Mouse (Mus musculus) liver, embryonic 13.5 days (tissue): ENCODE data around the gene Dnase1l1. TPM values are rescaled to one million over a fixed set of nuclear protein-coding genes. Genes with fewer than 3 reads are reported as not detected.

Source experiments
- ATAC-seq: fragments of 200-750 bp; cut with Nextera tagmentation; 2 replicates; pipeline ENCODE4 v1.8.0; 2017; ENCODE audit warnings: low read depth, mild to moderate bottlenecking, moderate number of reproducible peaks, moderate library complexity
- DNase-seq: peaks from one replicate; pipeline ENCODE4 v3.0.0; 2022
- H3K27ac ChIP-seq: fragments of 300-500 bp; sonication (generic); 2 replicates; pipeline ENCODE4 v1.5.1; 2015; ENCODE audit warnings: moderate library complexity, mild to moderate bottlenecking, inconsistent platforms
- H3K27me3 ChIP-seq: fragments of 300-500 bp; sonication (generic); 2 replicates; pipeline ENCODE4 v1.6.1; 2015; ENCODE audit warnings: mild to moderate bottlenecking, inconsistent platforms
- H3K36me3 ChIP-seq: fragments of 300-500 bp; sonication (generic); 2 replicates; pipeline ENCODE4 v1.6.1; 2015; ENCODE audit warnings: mild to moderate bottlenecking, inconsistent platforms
- H3K4me1 ChIP-seq: fragments of 300-500 bp; sonication (generic); replicated peaks from 2 replicates; pipeline ENCODE4 v1.6.1; 2015; ENCODE audit warnings: inconsistent platforms
- H3K4me2 ChIP-seq: fragments of 300-500 bp; sonication (generic); 2 replicates; pipeline ENCODE4 v1.6.1; 2015; ENCODE audit warnings: inconsistent platforms, mild to moderate bottlenecking, moderate library complexity
- H3K4me3 ChIP-seq: fragments of 300-500 bp; sonication (generic); replicated peaks from 2 replicates; pipeline ENCODE4 v1.5.1; 2015; ENCODE audit warnings: mild to moderate bottlenecking, inconsistent platforms
- H3K9ac ChIP-seq: fragments of 300-500 bp; sonication (generic); 2 replicates; pipeline ENCODE4 v1.6.1; 2015; ENCODE audit warnings: mild to moderate bottlenecking, inconsistent platforms
- H3K9me3 ChIP-seq: fragments of 300-500 bp; sonication (generic); replicated peaks from 2 replicates; pipeline ENCODE4 v1.6.1; 2016; ENCODE audit warnings: inconsistent platforms
- WGBS: fragments of 180-500 bp; shearing (Covaris S2); methylation state at CpG from one replicate; pipeline ENCODE4 v1.1.7; 2015; ENCODE audit not compliant: insufficient replicate concordance; 5-methylcytosine and 5-hydroxymethylcytosine counted together
- polyA plus RNA-seq: library from polyadenylated mRNA; unstranded; fragments of >200 nt; fragmentation: Nextera tagmentation; extraction: Ambion mirVana; gene quantifications from 2 replicates; pipeline ENCODE4 v1.2.1, GENCODE M21; 2015

Gene Dnase1l1
- 21.0 and 22.1 TPM in 2 replicates for polyA plus RNA-seq

DNA sequence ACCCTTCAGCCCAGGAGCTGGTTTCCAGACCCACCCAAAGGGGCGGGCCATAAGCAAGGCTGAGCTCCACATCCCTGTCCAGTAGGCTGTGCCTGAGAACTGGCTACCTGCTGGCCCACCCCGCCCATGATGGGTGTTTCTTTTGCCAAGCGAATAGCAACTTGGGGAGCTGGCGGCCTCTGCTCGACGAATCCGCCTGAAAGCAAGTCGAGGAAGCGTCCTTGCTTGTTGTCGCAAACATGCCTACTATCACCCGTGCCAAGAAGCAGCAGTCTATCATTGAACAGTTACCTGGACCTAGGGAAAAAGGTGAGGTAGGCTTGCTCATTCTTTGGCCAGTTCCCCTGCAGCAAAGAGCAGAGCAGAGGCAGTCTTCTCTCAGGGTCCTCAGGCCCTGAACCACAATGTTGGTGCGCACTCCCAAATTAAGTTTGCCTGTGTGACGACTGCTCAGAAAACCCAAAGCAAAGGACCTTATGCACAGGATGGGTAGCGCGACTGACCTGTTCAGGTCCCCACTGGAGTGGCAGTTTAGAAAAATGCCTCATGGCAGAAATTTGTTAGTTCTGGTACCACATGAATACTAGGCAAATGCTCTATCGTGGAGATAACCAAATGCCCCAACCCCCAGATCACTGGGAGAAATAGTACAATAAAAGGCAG is at the start of gene Dnase1l1, which contains the start of gene Taz:
Dnase1l1 (minus strand) TSS at position 606 of the 663 bp plus-strand sequence.
Taz (plus strand) TSS at position 181 of the 663 bp plus-strand sequence.
- peak; percentile 88 for DNase-seq
- peaks cover 25% of the 10 kb centered on the region for H3K4me1 ChIP-seq
- H3K9me3 ChIP-seq, result no peaks in the 10 kb centered on the region
- ATAC-seq, result peak; percentile 98
- H3K36me3 ChIP-seq, result 0 out of 2 replicates have a peak, but pooled peaks cover 2% of the 10 kb centered on the region
- no peaks in the 10 kb centered on the region for H3K27me3 ChIP-seq
- peak within 1 kb of the TSS; percentile 97 for H3K27ac ChIP-seq
- 22% methylated on average over 16 of the region's 16 CpGs for WGBS
- peak within 1 kb of the TSS; percentile 82 for H3K9ac ChIP-seq
- peak within 1 kb of the TSS; percentile 88 for H3K4me2 ChIP-seq
- H3K4me3 ChIP-seq, result peak within 1 kb of the TSS; percentile 70

GRCm38 (mm10) chrX:74330166-74330930 is 48.2 kb upstream of the Dnase1l1 start:
- Histone ChIP-seq H3K36me3 (no peaks in the 10 kb centered on the region), H3K4me2 (peak overlapping the region; percentile 61; the same call in 1 of the 2 replicates), H3K4me1 (peaks cover 27% of the 10 kb centered on the region), H3K9me3 (no peaks in the 10 kb centered on the region), H3K4me3 (no peak overlapping the region), H3K9ac (no peak overlapping the region), H3K27me3 (no peaks in the 10 kb centered on the region), H3K27ac (no peak overlapping the region)
- 36% methylated on average over 2 of the region's 2 CpGs for WGBS
- DNase-seq (no peak), ATAC-seq (no peak)

DNA sequence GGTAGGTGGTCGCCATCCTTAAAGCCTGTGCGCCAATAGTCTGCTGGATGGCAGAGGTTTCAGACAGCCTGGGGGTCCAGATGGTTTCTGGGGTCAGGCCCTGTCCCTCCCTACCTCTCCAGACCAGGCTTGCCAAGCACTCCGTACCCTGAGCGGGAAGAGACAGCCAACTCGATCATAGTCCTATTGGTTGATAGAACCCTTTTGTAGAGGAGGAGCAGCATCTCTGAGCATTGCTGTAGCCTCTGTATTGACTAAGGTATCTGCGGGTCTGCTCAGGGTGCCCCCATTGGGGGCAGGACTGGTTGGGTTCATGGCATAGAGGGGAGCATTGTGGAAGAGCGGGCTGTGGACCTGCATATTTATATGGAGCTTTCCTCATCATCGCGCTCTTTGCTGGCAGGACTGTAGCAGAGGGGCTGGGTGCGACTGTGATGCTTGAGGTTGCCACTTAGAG is 47.1 kb upstream of the Dnase1l1 start:
- peak overlapping the region; percentile 33; the same call in 1 of the 2 replicates for H3K9ac ChIP-seq
- peak overlapping the region; percentile 61 for H3K4me2 ChIP-seq
- H3K36me3 ChIP-seq, result no peaks in the 10 kb centered on the region
- no peak overlapping the region for H3K27ac ChIP-seq
- H3K27me3 ChIP-seq, result no peaks in the 10 kb centered on the region
- no peaks in the 10 kb centered on the region for H3K9me3 ChIP-seq
- peaks cover 27% of the 10 kb centered on the region for H3K4me1 ChIP-seq
- peak; percentile 9 for ATAC-seq
- DNase-seq, result no peak
- WGBS, result 24% methylated on average over 10 of the region's 10 CpGs
- H3K4me3 ChIP-seq, result peak overlapping the region; percentile 48

DNA sequence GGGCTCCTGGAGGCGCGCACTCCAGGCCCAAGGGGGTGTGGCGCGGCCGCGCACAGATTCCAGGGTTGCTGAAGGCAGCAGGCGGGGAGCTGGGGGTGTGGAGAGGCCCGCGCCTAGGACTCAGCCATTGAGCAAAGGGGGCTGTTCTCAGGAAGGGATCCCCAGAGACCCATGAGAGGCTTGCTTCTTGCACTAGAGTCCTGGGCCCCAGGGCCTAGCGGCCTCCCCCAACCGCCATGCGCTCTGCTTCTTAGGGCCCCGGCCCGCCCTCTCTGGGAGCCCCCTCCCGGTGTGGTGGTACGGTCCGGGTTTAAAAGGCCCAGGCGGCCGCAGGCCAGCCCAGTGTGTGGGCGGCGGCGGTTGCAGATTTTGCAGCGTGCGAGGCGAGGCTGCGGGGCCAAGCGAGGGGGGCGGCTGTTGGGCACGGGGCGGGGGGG is 46.6 kb upstream of the Dnase1l1 start, which contains the start of gene Plxna3:
Plxna3 (plus strand) TSS at position 342 of the 437 bp plus-strand sequence.
- no peaks in the 10 kb centered on the region for H3K36me3 ChIP-seq
- peak within 1 kb of the TSS; percentile 61 for H3K4me2 ChIP-seq
- no peaks in the 10 kb centered on the region for H3K9me3 ChIP-seq
- peak within 1 kb of the TSS; percentile 48 for H3K4me3 ChIP-seq
- WGBS, result 16% methylated on average over 29 of the region's 30 CpGs
- peaks cover 27% of the 10 kb centered on the region for H3K4me1 ChIP-seq
- peak; percentile 87 for ATAC-seq
- DNase-seq, result peak; percentile 54
- no peak within 1 kb of the TSS; the same call in 1 of the 2 replicates for H3K27ac ChIP-seq
- H3K27me3 ChIP-seq, result no peaks in the 10 kb centered on the region
- peak within 1 kb of the TSS; percentile 52 for H3K9ac ChIP-seq

GRCm38 (mm10) chrX:74312540-74313464 is 30.7 kb upstream of the Dnase1l1 start, which contains the start of gene Fam50a:
Gene Fam50a, plus strand, starts transcription at chrX:74313033.
- peak within 1 kb of the TSS; percentile 71 for H3K4me3 ChIP-seq
- DNase-seq, result peak; percentile 84
- H3K4me1 ChIP-seq, result peaks cover 28% of the 10 kb centered on the region
- H3K9ac ChIP-seq, result peak within 1 kb of the TSS; percentile 81
- peak; percentile 95 for ATAC-seq
- peak within 1 kb of the TSS; percentile 85 for H3K27ac ChIP-seq
- peaks cover 42% of the 10 kb centered on the region for H3K36me3 ChIP-seq
- WGBS, result 17% methylated on average over 59 of the region's 59 CpGs
- H3K4me2 ChIP-seq, result peak within 1 kb of the TSS; percentile 86
- no peaks in the 10 kb centered on the region for H3K27me3 ChIP-seq
- no peaks in the 10 kb centered on the region for H3K9me3 ChIP-seq

DNA sequence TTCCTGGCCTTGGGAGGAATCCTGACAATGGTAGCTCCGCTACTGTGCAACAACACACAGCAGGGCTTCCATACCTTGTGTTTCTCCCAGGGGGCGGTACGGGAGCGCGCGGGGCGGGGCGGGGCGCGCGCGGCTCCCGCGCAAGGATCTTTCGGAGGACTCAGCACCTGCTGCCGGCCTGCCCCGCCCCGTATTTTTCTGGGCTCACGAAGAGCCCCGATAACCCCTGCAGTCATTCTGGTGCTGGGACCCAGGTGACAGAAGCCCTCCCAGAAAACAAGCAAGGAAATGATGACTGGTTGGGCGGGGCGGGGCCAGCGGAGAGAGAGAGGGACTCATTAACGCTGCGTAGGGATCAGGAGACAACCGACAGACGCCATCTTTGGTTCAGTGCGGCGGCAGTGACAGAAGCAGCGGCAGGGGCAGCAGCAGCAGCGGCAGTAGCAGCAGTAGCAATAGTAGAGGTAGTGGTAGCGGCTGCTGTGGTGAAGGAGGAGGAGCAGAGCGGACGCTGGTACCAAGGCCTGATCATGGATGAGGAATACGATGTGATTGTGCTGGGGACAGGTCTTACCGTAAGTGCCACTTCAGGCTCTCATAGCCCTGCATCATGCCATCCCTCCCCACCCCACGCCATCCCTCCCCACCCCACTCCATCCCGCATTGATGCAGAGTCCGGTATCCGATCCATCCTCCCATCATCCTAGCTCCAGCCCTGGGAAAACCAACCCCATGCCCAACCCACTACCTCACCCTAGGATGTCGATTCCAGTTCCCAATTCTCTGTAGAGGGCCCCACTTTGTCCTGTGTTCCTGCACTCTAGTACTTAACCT is 22.9 kb upstream of the Dnase1l1 start, which contains the start of gene Gdi1:
Gdi1 (plus strand) TSS at position 132 of the 834 bp plus-strand sequence.
- ATAC-seq, result peak; percentile 84
- peaks cover 13% of the 10 kb centered on the region for H3K4me1 ChIP-seq
- H3K9me3 ChIP-seq, result no peaks in the 10 kb centered on the region
- H3K27ac ChIP-seq, result peak within 1 kb of the TSS; percentile 89
- peak within 1 kb of the TSS; percentile 77 for H3K9ac ChIP-seq
- H3K36me3 ChIP-seq, result peaks cover 77% of the 10 kb centered on the region
- H3K4me2 ChIP-seq, result peak within 1 kb of the TSS; percentile 76
- peak; percentile 67 for DNase-seq
- no peaks in the 10 kb centered on the region for H3K27me3 ChIP-seq
- WGBS, result 8% methylated on average over 41 of the region's 41 CpGs
- peak within 1 kb of the TSS; percentile 70 for H3K4me3 ChIP-seq

GRCm38 (mm10) chrX:74299721-74300120 is 17.6 kb upstream of the Dnase1l1 start:
- no peak overlapping the region for H3K4me3 ChIP-seq
- no peaks in the 10 kb centered on the region for H3K9me3 ChIP-seq
- no peaks in the 10 kb centered on the region for H3K27me3 ChIP-seq
- ATAC-seq (no peak), DNase-seq (no peak)
- no peak overlapping the region for H3K4me2 ChIP-seq
- H3K36me3 ChIP-seq, result peaks cover 48% of the 10 kb centered on the region
- peaks cover 27% of the 10 kb centered on the region for H3K4me1 ChIP-seq
- 41% methylated on average over 3 of the region's 3 CpGs for WGBS
- H3K27ac ChIP-seq, result no peak overlapping the region
- H3K9ac ChIP-seq, result no peak overlapping the region

DNA sequence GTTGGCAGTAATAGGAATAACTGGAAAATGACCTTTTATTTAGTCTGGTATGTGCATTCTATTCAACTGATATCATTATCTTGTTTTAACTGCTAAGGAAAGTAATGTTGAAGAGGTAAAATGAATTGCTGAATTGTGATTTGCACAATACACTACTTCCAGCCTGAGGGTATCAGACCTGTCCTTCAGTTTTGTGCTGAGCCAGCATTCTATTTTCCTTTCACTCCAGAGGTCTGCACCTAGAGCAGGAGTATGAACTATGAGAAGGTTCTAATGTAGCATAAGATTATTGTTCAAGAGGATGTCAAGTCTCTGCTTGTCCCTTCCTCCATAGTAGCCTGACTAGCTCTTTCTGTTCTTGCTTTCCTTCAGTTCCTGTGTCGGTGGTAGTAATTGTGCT is 16.2 kb upstream of the Dnase1l1 start:
- ATAC-seq (no peak), DNase-seq (no peak)
- no peaks in the 10 kb centered on the region for H3K9me3 ChIP-seq
- H3K4me3 ChIP-seq, result peak overlapping the region; percentile 19; the same call in 1 of the 2 replicates
- no peaks in the 10 kb centered on the region for H3K27me3 ChIP-seq
- no peak overlapping the region for H3K27ac ChIP-seq
- no peak overlapping the region; the same call in 1 of the 2 replicates for H3K9ac ChIP-seq
- WGBS, result 30% methylated on average over 1 of the region's 1 CpGs
- H3K4me1 ChIP-seq, result peaks cover 22% of the 10 kb centered on the region
- peak overlapping the region; percentile 46 for H3K4me2 ChIP-seq
- H3K36me3 ChIP-seq, result peaks cover 40% of the 10 kb centered on the region

DNA sequence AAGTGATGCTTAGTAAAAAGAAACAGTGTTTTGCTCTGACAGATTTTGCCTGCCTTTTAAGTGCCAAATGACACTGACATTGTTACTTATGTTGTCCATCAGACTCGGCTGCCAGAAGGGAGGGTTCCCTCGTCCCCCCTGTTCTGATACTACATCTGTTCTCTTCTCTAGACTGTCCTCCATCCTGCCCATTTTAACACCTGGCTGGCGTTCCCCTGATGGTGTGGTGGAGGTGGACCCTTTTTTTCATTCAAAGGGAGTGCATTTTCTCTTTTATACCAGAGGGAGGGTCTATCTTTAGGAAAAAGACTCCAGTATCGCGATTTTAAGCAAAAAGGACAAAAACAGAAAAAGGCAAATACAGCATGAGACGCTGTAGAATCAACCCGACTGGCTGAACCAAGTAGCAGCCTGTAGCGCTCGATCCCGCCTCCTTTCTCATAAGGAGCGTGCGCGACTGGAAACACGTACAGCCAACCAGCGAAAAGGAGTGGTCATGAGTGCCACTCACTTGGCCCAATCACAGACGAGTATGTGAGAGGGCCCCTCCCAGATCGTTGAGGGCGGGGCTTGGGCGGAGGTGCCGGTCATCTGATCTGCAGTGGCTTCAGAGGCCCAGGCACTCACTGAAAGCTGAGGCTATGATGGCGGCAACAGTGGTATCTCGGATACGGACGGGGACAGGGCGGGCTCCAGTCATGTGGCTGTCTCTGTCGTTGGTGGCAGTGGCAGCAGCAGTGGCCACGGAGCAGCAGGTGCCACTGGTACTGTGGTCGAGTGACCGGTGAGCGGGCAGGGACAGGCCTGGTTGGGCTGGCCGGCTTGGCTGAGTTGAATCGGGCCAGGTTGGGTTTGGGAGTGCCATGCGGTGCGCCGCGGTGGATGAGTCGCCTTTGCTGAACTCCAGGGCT is 14.7 kb upstream of the Dnase1l1 start, which contains the start of gene Atp6ap1:
Atp6ap1 (plus strand) TSS at position 560 of the 911 bp plus-strand sequence.
- H3K4me3 ChIP-seq, result peak within 1 kb of the TSS; percentile 74
- ATAC-seq, result peak; percentile 96

More for the DNA sequence above, 14.7 kb upstream of the Dnase1l1 start, which contains the start of gene Atp6ap1:
- Histone ChIP-seq H3K36me3 (peaks cover 24% of the 10 kb centered on the region), H3K4me2 (peak within 1 kb of the TSS; percentile 82), H3K27me3 (no peaks in the 10 kb centered on the region), H3K9me3 (no peaks in the 10 kb centered on the region), H3K9ac (peak within 1 kb of the TSS; percentile 85), H3K27ac (peak within 1 kb of the TSS; percentile 85), H3K4me1 (peaks cover 22% of the 10 kb centered on the region)
- WGBS, result 10% methylated on average over 37 of the region's 37 CpGs
- DNase-seq, result peak; percentile 93
